Mouse (Mus musculus): Measurements from ENCODE around the gene Cdkal1. TPM values are rescaled to one million over a fixed set of nuclear protein-coding genes. Genes with fewer than 3 reads are reported as not detected.

Cdkal1 gene
- polyA plus RNA-seq, 1 experiment from 2014 or later, result 34.0 TPM

DNA sequence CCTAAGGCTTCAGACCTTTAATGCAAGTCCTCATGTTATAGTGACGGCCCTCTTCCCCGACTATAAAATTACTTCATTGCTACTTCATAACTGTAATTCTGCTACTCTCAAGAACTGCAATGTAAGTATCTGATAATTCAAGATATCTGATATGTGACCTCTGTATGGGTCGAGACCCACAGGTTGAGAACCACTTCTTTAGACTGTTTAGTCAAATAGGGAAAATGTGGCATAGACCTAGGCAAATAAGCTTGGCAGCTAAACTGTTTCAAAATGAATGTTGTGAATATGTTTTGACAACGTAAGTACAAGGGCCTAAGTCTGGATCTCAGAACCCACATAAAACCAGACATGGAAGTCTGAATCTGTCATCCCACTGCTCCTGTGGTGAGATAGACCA is 266.8 kb downstream of the Cdkal1 start:
- Histone ChIP-seq H3K27ac (replicated peaks; ENCODE audit: low read depth, low read length) (no peak overlapping the region), H3K4me3 (ENCODE audit: low read depth, low read length) (no peak overlapping the region), H3K4me2 (ENCODE audit: low read depth, severe bottlenecking) (no peak overlapping the region), H3K27me3 (ENCODE audit: control insufficient read depth, insufficient read depth, low read length) (no peaks in the 10 kb centered on the region), H3K9ac (ENCODE audit: low read length) (no peak overlapping the region), H3K4me1 (ENCODE audit: control insufficient read depth, insufficient read depth, low read length) (no peaks in the 10 kb centered on the region), H3K36me3 (ENCODE audit: control insufficient read depth, insufficient read depth, low read length) (no peaks in the 10 kb centered on the region), H3K9me3 (ENCODE audit: control insufficient read depth, low read length) (no peaks in the 10 kb centered on the region)
- no peak for DNase-seq (ENCODE audit: low spot score)
- no peak for ATAC-seq (ENCODE audit: insufficient number of reproducible peaks, low FRiP score, low TSS enrichment, low read depth)
- 91% methylated on average over 4 of the region's 4 CpGs for WGBS

DNA sequence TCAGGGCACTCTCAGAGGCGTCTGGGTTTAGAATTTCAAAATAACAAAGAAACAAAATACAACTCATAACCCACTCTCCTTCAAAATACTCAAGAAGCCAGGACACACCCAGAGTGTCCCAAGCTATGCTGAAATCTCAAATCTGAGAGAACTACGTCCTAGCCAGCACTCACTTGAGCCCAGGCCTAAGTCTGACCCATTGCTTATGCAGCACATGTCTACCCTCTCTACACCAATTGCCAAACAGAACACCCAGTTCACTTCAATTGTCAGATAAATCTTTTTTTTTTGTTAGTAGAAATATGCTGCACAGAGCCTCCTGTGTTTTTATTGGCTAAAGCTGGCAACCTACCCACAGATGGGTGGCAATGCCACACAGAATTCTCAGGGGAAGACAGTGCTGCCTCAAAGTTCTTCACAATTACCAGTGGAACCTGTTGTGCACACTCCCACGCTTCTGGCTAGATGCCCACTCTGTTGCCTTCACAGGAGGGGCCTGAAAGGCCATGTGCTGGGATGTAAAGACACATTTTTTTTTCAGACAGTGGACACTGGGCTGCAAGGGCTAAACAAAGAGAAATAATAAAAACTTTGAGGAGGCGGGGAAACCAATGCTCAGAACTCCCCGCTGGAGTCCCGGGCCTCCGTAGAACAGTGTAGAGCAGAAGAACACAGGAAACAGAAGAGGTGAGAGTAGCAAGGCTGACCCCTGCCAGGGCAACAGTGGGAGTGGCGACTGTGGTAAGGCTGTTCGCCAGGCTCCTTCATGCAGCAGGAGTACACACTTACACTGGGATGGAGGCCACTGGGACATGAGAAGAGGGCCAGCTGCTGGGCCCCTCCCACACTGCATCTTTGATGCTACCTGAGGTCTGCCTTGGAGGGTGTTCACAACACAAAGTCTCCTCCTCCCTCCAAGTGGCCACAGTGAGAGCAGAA is 273.4 kb downstream of the Cdkal1 start:
- DNase-seq (ENCODE audit: low spot score) (no peak), ATAC-seq (ENCODE audit: insufficient number of reproducible peaks, low FRiP score, low TSS enrichment, low read depth) (no peak; the same call in 1 of the 2 replicates)
- Histone ChIP-seq H3K4me2 (ENCODE audit: low read depth, severe bottlenecking) (no peak overlapping the region), H3K9ac (ENCODE audit: low read length) (no peak overlapping the region), H3K9me3 (ENCODE audit: control insufficient read depth, low read length) (no peaks in the 10 kb centered on the region), H3K36me3 (ENCODE audit: control insufficient read depth, insufficient read depth, low read length) (no peaks in the 10 kb centered on the region), H3K27ac (replicated peaks; ENCODE audit: low read depth, low read length) (no peak overlapping the region), H3K4me1 (ENCODE audit: control insufficient read depth, insufficient read depth, low read length) (no peaks in the 10 kb centered on the region), H3K27me3 (ENCODE audit: control insufficient read depth, insufficient read depth, low read length) (no peaks in the 10 kb centered on the region), H3K4me3 (ENCODE audit: low read depth, low read length) (no peak overlapping the region)
- WGBS, result 86% methylated on average over 9 of the region's 9 CpGs

DNA sequence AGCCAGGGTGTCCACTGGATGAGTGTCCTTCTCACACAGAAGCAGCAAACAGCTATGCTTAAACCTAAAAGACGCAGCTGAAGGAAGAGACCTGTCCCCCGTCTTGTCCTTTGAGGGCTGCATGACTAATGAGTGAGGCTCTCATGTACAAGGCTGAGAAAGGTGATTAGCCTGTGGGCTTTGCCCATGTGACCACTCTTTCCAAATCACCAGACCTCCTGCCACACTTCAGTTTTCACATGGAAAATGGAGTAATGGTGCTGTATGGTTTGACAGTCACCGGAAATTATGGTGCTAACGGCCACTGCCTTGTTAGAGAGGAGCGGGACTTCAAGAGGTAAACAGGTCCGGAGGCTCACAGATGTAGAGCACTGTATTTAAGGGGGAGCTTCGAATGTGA is 274.7 kb downstream of the Cdkal1 start:
- no peaks in the 10 kb centered on the region for H3K4me1 ChIP-seq (ENCODE audit: control insufficient read depth, insufficient read depth, low read length)
- no peak overlapping the region for H3K4me2 ChIP-seq (ENCODE audit: low read depth, severe bottlenecking)
- no peak overlapping the region for H3K27ac ChIP-seq (replicated peaks; ENCODE audit: low read depth, low read length)
- DNase-seq (ENCODE audit: low spot score) (no peak), ATAC-seq (ENCODE audit: insufficient number of reproducible peaks, low FRiP score, low TSS enrichment, low read depth) (no peak)
- no peak overlapping the region for H3K4me3 ChIP-seq (ENCODE audit: low read depth, low read length)
- H3K27me3 ChIP-seq (ENCODE audit: control insufficient read depth, insufficient read depth, low read length), result no peaks in the 10 kb centered on the region
- 69% methylated on average over 7 of the region's 7 CpGs for WGBS
- no peak overlapping the region for H3K9ac ChIP-seq (ENCODE audit: low read length)
- H3K36me3 ChIP-seq (ENCODE audit: control insufficient read depth, insufficient read depth, low read length), result no peaks in the 10 kb centered on the region
- no peaks in the 10 kb centered on the region for H3K9me3 ChIP-seq (ENCODE audit: control insufficient read depth, low read length)

- Histone ChIP-seq H3K4me1 (ENCODE audit: control insufficient read depth, insufficient read depth, low read length) (no peaks in the 10 kb centered on the region), H3K36me3 (ENCODE audit: control insufficient read depth, insufficient read depth, low read length) (no peaks in the 10 kb centered on the region), H3K4me2 (ENCODE audit: low read depth, severe bottlenecking) (no peak overlapping the region), H3K27me3 (ENCODE audit: control insufficient read depth, insufficient read depth, low read length) (no peaks in the 10 kb centered on the region), H3K9me3 (ENCODE audit: control insufficient read depth, low read length) (no peaks in the 10 kb centered on the region), H3K4me3 (ENCODE audit: low read depth, low read length) (no peak overlapping the region), H3K9ac (ENCODE audit: low read length) (no peak overlapping the region), H3K27ac (replicated peaks; ENCODE audit: low read depth, low read length) (no peak overlapping the region)
- ATAC-seq (ENCODE audit: insufficient number of reproducible peaks, low FRiP score, low TSS enrichment, low read depth) (no peak), DNase-seq (ENCODE audit: low spot score) (no peak)
- WGBS, result 63% methylated on average over 3 of the region's 3 CpGs
Measured at GRCm38 (mm10) chr13:29580009-29580408, 275.5 kb downstream of the Cdkal1 start.

DNA sequence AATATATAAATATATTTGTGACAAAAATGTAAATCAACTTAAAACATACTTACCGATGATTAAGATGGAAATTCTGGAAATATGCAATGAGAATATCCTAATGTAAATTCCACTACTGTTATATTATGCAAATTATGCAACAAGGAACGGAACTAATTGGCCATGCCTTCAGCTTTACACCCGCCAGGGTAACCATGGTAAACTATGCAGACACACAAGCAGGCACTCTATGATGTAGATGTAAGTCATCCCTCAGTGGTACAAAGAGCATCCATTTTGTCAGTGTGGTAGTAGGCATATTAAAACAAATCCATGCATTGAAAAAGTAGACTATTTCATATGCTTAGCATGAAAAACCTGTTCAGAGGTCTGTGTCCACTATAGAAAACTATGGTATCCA is 276.9 kb downstream of the Cdkal1 start:
- H3K4me3 ChIP-seq (ENCODE audit: low read depth, low read length), result no peak overlapping the region
- WGBS, result 94% methylated on average over 3 of the region's 3 CpGs
- no peaks in the 10 kb centered on the region for H3K36me3 ChIP-seq (ENCODE audit: control insufficient read depth, insufficient read depth, low read length)
- H3K9me3 ChIP-seq (ENCODE audit: control insufficient read depth, low read length), result no peaks in the 10 kb centered on the region
- H3K27me3 ChIP-seq (ENCODE audit: control insufficient read depth, insufficient read depth, low read length), result no peaks in the 10 kb centered on the region
- DNase-seq (ENCODE audit: low spot score) (no peak), ATAC-seq (ENCODE audit: insufficient number of reproducible peaks, low FRiP score, low TSS enrichment, low read depth) (no peak)
- no peak overlapping the region for H3K27ac ChIP-seq (replicated peaks; ENCODE audit: low read depth, low read length)
- no peak overlapping the region for H3K9ac ChIP-seq (ENCODE audit: low read length)
- no peak overlapping the region for H3K4me2 ChIP-seq (ENCODE audit: low read depth, severe bottlenecking)
- no peaks in the 10 kb centered on the region for H3K4me1 ChIP-seq (ENCODE audit: control insufficient read depth, insufficient read depth, low read length)

GRCm38 (mm10) chr13:29574784-29575183 is 280.7 kb downstream of the Cdkal1 start:
- H3K27me3 ChIP-seq (ENCODE audit: control insufficient read depth, insufficient read depth, low read length), result no peaks in the 10 kb centered on the region
- no peak for ATAC-seq (ENCODE audit: insufficient number of reproducible peaks, low FRiP score, low TSS enrichment, low read depth)
- H3K36me3 ChIP-seq (ENCODE audit: control insufficient read depth, insufficient read depth, low read length), result no peaks in the 10 kb centered on the region
- 64% methylated on average over 1 of the region's 1 CpGs for WGBS
- no peak overlapping the region for H3K4me2 ChIP-seq (ENCODE audit: low read depth, severe bottlenecking)
- no peak overlapping the region for H3K4me3 ChIP-seq (ENCODE audit: low read depth, low read length)
- H3K9ac ChIP-seq (ENCODE audit: low read length), result no peak overlapping the region
- no peaks in the 10 kb centered on the region for H3K9me3 ChIP-seq (ENCODE audit: control insufficient read depth, low read length)
- no peak for DNase-seq (ENCODE audit: low spot score)
- H3K27ac ChIP-seq (replicated peaks; ENCODE audit: low read depth, low read length), result no peak overlapping the region
- H3K4me1 ChIP-seq (ENCODE audit: control insufficient read depth, insufficient read depth, low read length), result no peaks in the 10 kb centered on the region

GRCm38 (mm10) chr13:29572477-29572876 is 283.0 kb downstream of the Cdkal1 start:
- Histone ChIP-seq H3K9me3 (ENCODE audit: control insufficient read depth, low read length) (no peaks in the 10 kb centered on the region), H3K4me2 (ENCODE audit: low read depth, severe bottlenecking) (no peak overlapping the region), H3K36me3 (ENCODE audit: control insufficient read depth, insufficient read depth, low read length) (no peaks in the 10 kb centered on the region), H3K9ac (ENCODE audit: low read length) (no peak overlapping the region), H3K4me3 (ENCODE audit: low read depth, low read length) (no peak overlapping the region), H3K27me3 (ENCODE audit: control insufficient read depth, insufficient read depth, low read length) (no peaks in the 10 kb centered on the region), H3K27ac (replicated peaks; ENCODE audit: low read depth, low read length) (no peak overlapping the region), H3K4me1 (ENCODE audit: control insufficient read depth, insufficient read depth, low read length) (no peaks in the 10 kb centered on the region)
- WGBS, result 92% methylated on average over 2 of the region's 2 CpGs
- DNase-seq (ENCODE audit: low spot score) (no peak), ATAC-seq (ENCODE audit: insufficient number of reproducible peaks, low FRiP score, low TSS enrichment, low read depth) (no peak)

- ATAC-seq (ENCODE audit: insufficient number of reproducible peaks, low FRiP score, low TSS enrichment, low read depth), result no peak
- Histone ChIP-seq H3K36me3 (ENCODE audit: control insufficient read depth, insufficient read depth, low read length) (no peaks in the 10 kb centered on the region), H3K9me3 (ENCODE audit: control insufficient read depth, low read length) (no peaks in the 10 kb centered on the region), H3K4me3 (ENCODE audit: low read depth, low read length) (no peak overlapping the region), H3K27ac (replicated peaks; ENCODE audit: low read depth, low read length) (no peak overlapping the region), H3K9ac (ENCODE audit: low read length) (no peak overlapping the region), H3K4me2 (ENCODE audit: low read depth, severe bottlenecking) (no peak overlapping the region), H3K27me3 (ENCODE audit: control insufficient read depth, insufficient read depth, low read length) (no peaks in the 10 kb centered on the region), H3K4me1 (ENCODE audit: control insufficient read depth, insufficient read depth, low read length) (no peaks in the 10 kb centered on the region)
- no peak for DNase-seq (ENCODE audit: low spot score)
- 53% methylated on average over 5 of the region's 5 CpGs for WGBS
Measured at GRCm38 (mm10) chr13:29565710-29566109, 289.8 kb downstream of the Cdkal1 start.
